Mouse (Mus musculus) cortical plate, adult 2 months (tissue): ENCODE results near the gene BC024978. TPM values are rescaled to one million over a fixed set of nuclear protein-coding genes. Genes with fewer than 3 reads are reported as not detected.

ENCODE experiments used
- H3K27ac ChIP-seq: fragments of 200-500 bp; 2 replicates; pipeline ENCODE4 v1.5.1; 2012; ENCODE audit warnings: low read length, control low read depth, inconsistent platforms; ENCODE audit not compliant: insufficient read depth
- H3K4me1 ChIP-seq: fragments of 200-500 bp; 2 replicates; pipeline ENCODE4 v1.6.1; 2011; ENCODE audit warnings: low read length; ENCODE audit not compliant: control insufficient read depth, insufficient read depth
- H3K4me3 ChIP-seq: fragments of 200-500 bp; 2 replicates; pipeline ENCODE4 v1.5.1; 2011; ENCODE audit warnings: mild to moderate bottlenecking, low read length, control low read depth; ENCODE audit not compliant: insufficient read depth
- CTCF ChIP-seq: fragments of 200-500 bp; IDR thresholded peaks from 2 replicates; pipeline ENCODE4 v1.5.1; 2011; ENCODE audit warnings: mild to moderate bottlenecking, control low read depth, low read length; ENCODE audit not compliant: insufficient read depth; ENCODE audit errors: extremely low read depth
- POLR2A ChIP-seq: fragments of 200-500 bp; IDR thresholded peaks from 2 replicates; pipeline ENCODE4 v1.6.1; 2011; ENCODE audit warnings: mild to moderate bottlenecking, low read length, control low read depth; ENCODE audit not compliant: insufficient read depth; ENCODE audit errors: extremely low read depth
- polyA plus RNA-seq: library from polyadenylated mRNA; depleted of rRNA; stranded (reverse); fragments of >200 nt; gene quantifications from 2 replicates; pipeline ENCODE4 v1.2.3, GENCODE M21; 2012; rRNA removed

BC024978 gene
- polyA plus RNA-seq, result 14.9 and 15.2 TPM in 2 replicates

DNA sequence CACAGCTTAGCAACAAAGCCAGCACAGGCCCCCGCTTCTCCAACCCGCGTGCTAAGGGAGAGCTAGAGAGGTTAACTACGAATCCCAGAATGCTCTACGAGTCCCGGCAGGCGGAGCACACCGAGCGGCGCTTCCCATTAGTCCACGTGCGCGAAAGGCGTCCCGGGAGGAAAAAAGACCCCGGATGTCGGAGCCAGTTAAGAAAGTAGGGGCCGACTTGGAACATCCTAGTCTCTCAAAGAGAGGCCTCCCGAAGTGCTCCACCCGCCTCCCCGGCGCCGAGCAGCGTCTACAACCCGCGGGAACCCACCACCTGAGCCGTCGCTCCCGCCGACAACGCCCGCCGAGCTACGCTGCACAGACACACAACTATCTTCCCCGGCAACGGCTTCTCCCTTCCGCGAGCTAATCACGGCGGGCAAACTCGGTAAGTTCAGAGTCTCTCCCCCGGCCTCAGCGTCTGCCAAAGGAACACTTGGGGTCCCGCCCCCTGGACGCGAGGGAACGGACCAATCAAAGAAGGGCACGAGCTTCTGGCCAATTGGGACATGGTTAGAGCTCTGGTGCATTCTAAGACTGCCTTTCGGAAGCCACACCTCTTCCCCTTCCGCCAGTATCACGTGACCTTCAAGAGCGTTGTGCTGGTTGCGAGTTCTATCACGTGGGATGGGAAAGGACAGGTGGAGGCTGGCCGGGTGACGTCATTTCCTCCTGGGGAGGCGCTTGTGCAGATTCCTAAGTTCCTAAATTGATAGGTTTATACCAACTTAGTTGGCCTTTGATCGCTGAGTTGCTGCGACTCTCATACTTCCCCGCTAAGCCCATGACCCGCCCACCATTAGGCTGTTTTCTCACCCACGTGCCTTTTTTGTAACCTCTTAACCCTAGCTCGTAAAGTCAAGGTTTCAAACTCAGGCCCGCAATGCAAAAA, at the start of gene BC024978, which contains the start of gene Snrpa:
Gene BC024978 (plus strand): TSS at position 101 of the 931 bp plus-strand sequence.
Gene Snrpa (minus strand): TSS at position 591 of the 931 bp plus-strand sequence.
- TF ChIP-seq POLR2A (peak; percentile 21; the same call in 1 of the 2 replicates), CTCF (no peak)
- Histone ChIP-seq H3K4me3 (peak within 1 kb of the TSS; percentile 57), H3K4me1 (peaks cover 9% of the 10 kb centered on the region), H3K27ac (peak within 1 kb of the TSS; percentile 91)

DNA sequence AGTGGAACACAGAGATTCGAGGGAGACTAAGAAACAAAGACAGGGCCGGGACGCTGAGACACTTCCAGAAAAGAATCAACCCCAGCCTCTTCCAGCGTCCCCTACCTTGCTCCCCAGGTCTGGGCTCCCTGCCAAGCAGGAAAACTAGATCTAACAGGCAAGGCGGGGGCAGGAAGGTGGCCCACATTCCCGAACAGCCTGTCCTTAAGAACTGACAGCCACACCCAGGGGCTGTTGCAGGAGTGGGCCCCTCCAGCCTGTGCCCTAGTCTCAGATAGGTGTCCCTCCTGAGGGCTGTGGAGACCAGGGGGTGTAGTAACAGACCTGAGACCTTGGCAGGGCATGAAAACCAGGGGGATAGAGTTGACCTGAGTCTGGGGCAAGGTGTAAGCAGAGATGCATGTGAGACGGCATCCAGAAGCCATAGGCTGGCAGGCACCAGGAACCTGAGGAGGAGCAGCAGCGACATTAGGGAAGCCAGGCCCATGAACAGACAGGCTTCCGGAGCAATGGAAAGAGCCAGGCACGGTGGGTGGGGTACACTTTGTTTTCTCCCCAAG, 42.3 kb upstream of the BC024978 start, which contains the start of gene Cyp2t4:
Gene Cyp2t4 (plus strand): TSS at position 510 of the 560 bp plus-strand sequence.
- 0 out of 2 replicates have a peak within 1 kb of the TSS, but pooled peaks have one; percentile 15 for H3K27ac ChIP-seq
- TF ChIP-seq CTCF, result no peak
- H3K4me3 ChIP-seq, result no peak within 1 kb of the TSS
- 0 out of 2 replicates have a peak, but pooled peaks cover 2% of the 10 kb centered on the region for H3K4me1 ChIP-seq

DNA sequence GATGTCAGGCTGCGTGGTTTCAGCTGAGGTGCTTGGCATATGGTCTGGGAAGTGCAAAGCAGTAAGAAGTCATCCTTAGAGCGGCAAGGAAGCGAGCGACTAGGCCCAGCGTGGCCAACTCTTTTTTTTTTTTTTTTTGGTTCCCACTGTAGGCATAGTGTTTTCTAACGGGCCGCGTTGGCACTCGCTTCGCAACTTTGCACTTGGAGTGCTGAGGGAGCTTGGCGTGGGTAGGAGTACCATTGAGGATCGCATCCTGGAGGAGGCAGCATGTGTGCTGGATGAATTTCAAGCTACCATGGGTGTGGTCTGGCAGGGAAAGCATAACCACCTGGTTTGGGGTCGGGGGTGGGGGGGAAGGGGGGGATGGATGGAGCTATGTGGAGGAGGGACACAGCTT, 39.6 kb upstream of the BC024978 start:
- Histone ChIP-seq H3K4me1 (peaks cover 7% of the 10 kb centered on the region; the same call in 1 of the 2 replicates), H3K4me3 (no peak overlapping the region), H3K27ac (no peak overlapping the region)
- no peak for TF ChIP-seq POLR2A
- TF ChIP-seq CTCF, result no peak

DNA sequence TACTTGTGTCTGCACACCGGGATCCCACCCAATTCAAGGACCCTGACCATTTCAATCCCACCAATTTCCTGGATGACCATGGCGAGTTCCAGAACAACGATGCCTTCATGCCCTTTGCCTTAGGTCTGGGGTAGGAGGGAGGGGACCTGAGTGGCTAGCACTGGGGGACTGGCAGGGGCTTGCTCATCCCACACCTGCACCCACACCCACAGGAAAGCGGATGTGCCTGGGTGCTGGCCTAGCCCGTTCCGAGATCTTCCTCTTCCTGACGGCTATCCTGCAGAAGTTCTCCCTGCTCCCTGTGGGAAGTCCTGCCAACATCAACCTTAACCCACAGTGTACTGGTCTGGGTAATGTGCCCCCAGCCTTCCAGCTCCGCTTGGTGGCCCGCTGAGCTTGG, 37.4 kb upstream of the BC024978 start:
- TF ChIP-seq POLR2A (no peak), CTCF (no peak)
- Histone ChIP-seq H3K4me3 (no peak overlapping the region), H3K4me1 (peaks cover 12% of the 10 kb centered on the region; the same call in 1 of the 2 replicates), H3K27ac (no peak overlapping the region)

DNA sequence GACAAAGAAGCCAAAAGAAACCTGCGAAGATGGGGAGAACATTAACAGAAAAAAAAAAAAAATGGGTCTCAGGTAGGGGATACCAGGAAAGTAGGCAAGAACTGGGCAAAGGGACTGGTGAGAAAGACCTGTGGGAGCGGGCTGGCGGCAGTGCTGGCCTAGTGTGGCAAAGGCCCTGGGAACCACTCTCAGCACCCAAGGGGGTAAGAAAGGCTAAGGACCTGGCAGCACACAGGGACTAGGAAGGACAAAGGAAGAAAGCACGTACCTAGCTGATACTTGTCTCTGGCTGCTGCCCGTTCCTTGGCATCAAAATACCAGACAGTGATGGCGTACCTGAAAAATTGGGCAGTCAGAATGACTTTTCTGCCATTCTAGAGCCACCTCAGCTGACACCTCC, 36.3 kb upstream of the BC024978 start:
- H3K4me3 ChIP-seq, result no peak overlapping the region
- no peak overlapping the region for H3K27ac ChIP-seq
- TF ChIP-seq POLR2A, result no peak
- TF ChIP-seq CTCF, result no peak
- H3K4me1 ChIP-seq, result peaks cover 14% of the 10 kb centered on the region; the same call in 1 of the 2 replicates

DNA sequence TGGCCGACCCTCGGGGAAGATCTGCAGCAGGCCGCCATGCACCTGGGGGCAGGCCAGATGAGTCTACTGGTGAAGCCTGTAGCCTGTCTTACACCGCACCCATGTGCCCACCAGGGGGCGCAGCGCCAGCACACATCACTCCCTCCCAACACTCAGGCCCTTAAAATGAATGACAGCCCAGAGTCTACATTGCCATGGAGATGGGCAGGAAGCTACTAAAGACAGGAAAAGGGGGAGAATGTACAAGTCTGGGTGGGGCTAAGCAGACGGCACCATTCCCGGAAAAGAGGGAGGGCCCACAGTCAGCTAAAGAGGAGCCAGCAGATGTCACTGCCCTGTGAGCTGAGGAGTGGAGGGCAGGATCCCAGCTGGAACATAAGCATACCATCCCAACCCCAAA, 35.7 kb upstream of the BC024978 start:
- peaks cover 16% of the 10 kb centered on the region; the same call in 1 of the 2 replicates for H3K4me1 ChIP-seq
- H3K4me3 ChIP-seq, result no peak overlapping the region
- H3K27ac ChIP-seq, result no peak overlapping the region
- TF ChIP-seq CTCF, result peak; percentile 78
- no peak for TF ChIP-seq POLR2A

DNA sequence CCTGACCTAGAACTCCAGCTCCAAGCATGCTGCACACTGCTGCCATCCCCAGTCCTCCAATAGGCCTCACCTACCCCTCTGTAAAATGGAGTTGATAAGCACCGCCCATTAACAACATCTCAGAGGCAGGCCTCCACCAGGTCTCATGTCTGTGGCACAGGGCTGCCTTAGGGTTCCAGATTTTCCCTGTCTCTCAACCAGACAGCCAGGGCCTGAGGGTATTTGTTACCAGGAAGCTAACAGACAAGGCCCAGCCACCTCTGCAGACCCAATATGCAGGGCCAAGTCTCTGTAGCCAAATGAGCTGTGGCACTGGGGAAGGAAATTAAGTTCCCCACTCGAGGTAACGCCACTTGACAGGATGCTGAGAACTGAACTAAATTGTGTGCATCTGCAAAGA, 34.7 kb upstream of the BC024978 start:
- TF ChIP-seq POLR2A (no peak), CTCF (no peak)
- no peak overlapping the region for H3K4me3 ChIP-seq
- peaks cover 14% of the 10 kb centered on the region; the same call in 1 of the 2 replicates for H3K4me1 ChIP-seq
- H3K27ac ChIP-seq, result no peak overlapping the region

DNA sequence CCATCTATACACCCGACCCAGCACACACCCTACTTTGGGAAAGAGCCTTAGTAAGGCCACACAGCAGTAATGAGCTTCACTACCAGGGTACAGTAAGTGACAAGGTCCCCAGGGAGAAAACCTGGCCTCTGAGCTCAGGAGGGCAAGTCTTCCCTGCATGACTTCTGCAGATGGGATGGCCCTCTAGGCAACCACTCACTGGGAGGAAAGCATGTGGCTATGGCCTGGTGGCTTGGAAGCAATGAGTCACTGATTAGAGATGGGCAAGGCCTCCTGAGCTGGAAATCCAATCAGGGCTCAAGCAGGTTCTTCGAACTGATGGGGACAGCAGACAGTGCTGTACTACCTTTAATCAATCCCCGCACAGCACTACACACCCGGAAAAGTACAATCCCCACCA, 33.8 kb upstream of the BC024978 start:
- H3K27ac ChIP-seq, result no peak overlapping the region
- H3K4me3 ChIP-seq, result no peak overlapping the region
- H3K4me1 ChIP-seq, result peaks cover 14% of the 10 kb centered on the region; the same call in 1 of the 2 replicates
- no peak for TF ChIP-seq CTCF
- no peak for TF ChIP-seq POLR2A

DNA sequence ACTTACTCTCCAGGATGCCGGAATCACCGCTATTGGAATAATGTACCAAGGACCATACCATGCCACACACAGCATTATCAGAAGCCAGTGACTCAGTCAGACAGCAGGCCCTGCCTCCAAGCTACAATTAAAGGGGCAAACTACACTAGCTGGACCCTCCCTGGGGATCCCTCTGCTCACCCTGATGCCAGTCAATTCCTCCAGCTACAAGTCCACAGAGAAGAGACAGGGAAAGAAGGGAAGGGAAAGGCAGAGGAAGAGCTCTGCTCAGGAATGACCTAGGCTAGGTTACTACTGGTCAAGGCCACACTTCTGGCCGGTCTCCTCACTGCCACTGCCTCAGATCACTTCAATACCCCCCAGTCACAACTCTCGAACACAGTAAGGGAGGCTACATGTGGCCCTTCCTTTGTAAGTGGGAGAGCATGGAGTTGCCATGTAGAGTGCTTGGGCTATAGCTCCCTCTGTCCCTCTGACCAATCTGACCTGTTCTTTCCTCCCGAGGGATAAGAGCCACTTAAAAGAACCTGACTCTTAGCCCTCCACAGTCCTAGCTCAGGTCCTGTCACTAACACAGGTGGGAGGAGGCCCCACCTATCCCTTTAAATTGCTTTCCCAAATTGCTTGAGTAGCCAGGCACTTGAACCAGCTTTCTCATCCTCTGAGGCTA, 32.7 kb upstream of the BC024978 start:
- Histone ChIP-seq H3K27ac (no peak overlapping the region), H3K4me1 (peaks cover 17% of the 10 kb centered on the region; the same call in 1 of the 2 replicates), H3K4me3 (peak overlapping the region; percentile 97; the same call in 1 of the 2 replicates)
- TF ChIP-seq POLR2A, result no peak
- no peak for TF ChIP-seq CTCF
